Mouse (Mus musculus) lung, adult 18-20 months (tissue): Measurements from ENCODE around the gene Sparc.

Experiments
- DNase-seq, 2 experiments: peaks; one replicate each; pipeline ENCODE4 v3.0.0; 2022; ENCODE audit warnings: mixed read lengths in 2 of 2

Gene Sparc

DNA sequence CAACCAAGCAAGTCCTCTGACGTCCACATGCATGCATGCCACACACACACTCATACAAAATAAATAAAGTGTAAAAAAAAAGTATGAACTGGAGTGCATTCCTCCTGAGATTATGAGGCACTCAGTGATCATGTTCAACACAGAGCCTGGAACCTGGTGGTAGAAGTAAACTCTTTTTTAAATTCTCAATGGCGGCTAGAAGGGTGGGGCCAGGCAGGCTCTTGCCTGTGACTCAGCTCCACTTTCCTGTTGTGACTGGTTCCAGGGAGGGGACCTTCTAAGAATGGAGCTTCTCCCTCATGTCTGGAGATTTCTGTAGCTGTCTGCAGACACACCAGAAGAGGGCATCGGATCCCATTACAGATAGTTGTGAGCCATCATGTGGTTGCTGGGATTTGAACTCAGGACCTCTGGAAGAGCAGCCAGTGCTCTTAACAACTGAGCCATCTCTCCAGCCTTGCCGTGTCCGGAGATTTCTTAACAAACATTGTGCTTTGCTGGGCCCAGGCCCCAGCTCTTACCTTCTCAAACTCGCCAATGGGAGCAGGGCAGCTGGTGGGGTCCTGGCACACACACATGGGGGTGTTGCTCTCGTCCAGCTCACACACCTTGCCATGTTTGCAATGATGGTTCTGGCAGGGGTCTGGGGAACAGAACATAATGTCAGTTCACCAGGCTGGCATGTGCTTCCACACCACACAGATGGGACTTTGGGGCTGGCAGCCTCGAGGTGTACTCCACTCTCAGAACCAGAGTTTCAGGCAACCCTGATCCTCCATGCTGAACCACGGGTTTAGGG is 18.1 kb downstream of the Sparc start:
- peak; percentile 55 to 69 for DNase-seq

DNA sequence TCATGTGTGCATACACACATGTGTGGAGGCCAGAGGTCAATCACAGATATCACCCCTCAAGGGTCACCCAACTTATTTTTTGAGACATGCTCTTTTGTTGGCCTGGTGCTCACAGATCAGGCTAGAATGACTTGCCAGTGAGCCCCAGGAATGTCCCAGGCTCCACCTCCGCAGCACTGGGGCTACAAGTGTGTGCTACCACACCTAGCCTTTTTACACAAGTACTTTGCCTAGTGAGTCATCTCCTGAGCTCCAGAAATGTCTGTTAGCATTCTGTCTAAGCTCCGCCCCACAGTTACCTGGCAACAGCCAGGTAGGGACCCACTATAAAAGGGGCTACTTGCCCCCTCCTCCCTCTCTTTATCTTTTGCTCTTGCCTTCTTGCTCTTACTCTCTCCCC is 22.1 kb downstream of the Sparc start:
- peak; percentile 73 to 77 for DNase-seq

DNA sequence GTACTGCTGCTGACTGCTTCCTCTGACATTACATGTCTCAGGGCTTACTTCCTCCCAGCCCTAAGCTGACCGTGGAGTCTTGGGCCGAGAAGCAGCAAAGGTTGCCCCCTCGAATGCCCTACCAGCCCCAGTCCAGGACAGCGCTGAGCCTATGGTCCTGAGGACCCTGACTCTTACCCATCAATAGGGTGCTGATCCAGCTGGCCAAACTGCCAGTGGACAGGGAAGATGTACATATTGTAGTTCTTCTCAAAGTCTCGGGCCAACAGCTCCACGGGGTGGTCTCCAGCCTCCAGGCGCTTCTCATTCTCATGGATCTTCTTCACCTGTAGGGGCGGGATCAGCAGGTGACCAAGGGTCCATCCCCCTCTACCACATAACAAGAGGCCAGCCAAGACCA is 24.6 kb downstream of the Sparc start:
- DNase-seq: no peak

DNA sequence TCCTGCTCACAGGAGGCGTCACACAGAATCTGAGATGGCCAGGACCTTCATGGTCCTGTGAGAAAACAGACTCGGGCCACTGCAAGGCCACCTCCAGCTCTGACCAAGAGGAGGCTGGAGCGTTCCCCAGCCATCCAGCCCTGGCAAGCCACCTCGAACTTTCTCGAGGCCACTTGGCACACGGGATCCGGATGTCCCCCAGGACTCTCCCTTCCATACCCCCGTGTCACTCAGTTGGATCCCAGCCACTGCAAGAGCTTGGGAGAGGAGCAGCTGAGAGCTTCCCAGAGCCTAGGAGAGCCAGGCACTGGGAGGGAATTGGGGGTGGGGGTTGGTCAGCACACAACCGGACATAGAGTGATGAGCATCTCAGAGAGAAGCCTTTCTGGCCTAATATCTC is 25.5 kb downstream of the Sparc start:
- DNase-seq: no peak

DNA sequence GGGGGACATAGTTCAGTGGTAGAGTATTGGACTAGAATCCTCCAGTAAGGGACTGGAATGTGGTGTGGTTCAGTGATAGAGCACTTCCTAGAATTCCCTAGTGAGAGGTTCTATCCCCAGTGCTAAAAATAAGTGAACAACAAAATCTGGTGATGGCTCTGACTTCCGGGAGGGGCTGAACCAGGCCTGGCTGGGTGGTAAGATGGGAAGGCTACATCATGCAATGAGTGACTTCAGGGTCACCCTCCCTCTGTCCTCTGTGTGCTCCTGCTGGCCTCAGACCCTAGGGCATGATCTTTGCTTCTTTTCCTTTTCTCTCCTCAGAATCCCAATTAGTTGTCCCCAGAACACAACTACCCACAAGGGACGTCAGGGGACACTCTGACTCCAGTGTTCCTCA is 25.9 kb downstream of the Sparc start:
- DNase-seq: no peak

DNA sequence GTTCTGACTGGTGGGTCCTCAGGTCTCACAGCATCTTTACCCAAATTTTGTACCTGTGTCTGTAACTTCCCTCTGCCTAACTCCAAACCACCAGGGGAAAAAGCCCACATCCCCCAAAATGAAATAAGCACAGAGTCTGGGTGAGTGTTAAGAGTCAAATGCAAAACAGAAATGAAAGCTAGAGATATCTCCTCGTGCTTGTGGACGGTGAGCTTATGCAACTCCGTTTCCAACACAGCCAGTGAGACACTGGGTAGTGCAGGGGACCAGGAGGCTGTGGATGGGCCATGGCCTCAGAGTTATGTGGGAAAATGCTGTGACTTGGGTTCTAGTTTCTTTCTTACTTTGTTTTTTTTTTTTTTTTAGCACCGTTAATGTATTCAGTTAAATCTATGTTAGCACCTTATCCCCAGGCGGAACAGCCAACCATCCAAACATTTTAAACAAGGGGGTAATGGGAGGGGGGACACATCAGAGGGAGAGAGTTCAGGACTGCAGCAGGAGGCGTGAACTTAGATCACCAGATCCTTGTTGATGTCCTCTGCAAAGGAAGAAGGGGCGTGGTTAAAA is 27.8 kb downstream of the Sparc start:
- DNase-seq: no peak

DNA sequence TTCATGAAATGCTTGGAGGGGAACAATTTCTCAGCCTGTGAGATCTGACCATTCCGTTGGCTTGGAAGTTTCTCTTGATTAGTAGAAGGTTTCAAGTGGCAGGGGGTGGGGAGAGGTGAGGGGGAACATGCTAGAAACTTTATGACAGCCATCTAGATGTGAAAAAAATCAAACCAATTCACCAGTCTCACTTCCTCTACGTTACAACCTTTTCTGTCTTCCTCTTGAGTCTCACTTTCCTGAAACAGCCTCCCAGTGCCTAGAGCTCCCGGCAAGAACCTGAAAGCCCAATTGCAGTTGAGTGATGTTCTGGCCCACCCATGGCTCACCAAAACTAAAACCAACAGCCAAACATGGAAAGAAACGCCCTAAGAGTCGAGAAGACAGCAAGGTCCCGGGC is 28.4 kb downstream of the Sparc start:
- no peak for DNase-seq

DNA sequence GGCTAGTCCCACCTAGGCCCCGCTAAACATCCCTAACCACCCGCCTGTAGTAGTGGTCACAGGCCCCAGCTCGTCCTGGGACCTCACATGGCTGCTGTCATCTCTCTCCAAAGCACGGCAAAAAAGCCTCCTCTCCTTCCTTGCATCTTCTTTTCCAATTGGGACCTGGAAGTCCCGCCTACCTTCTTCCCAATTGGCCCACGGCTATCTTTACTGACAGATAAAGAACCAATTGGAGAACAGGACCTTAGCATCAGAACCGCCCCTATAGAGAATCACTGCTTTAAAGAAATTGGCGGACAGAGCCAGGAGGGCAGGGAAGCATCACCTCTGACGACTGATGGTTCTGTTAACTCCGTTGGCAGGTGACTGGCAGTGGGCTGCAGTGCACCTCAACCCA is 30.5 kb downstream of the Sparc start:
- no peak for DNase-seq

DNA sequence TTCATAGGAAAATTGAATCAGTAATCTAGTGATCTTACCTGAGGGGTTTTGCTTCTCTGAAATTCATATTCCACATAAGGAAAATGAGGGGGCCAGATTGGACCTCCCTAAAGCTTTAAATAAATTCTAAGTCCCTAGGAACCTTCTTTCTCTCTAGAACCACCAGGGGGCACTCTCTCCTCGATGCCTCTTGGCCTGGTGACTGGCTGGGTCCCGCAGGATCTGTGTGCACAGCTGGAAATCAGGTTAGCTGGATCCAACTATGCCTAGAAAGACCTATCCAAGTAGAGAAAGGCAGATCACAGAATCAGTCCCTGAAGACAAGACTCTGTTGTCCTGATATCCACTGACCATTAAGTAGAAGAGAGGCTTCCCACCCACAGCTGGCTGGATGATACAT is 33.2 kb downstream of the Sparc start:
- peak; percentile 40 to 69 for DNase-seq

DNA sequence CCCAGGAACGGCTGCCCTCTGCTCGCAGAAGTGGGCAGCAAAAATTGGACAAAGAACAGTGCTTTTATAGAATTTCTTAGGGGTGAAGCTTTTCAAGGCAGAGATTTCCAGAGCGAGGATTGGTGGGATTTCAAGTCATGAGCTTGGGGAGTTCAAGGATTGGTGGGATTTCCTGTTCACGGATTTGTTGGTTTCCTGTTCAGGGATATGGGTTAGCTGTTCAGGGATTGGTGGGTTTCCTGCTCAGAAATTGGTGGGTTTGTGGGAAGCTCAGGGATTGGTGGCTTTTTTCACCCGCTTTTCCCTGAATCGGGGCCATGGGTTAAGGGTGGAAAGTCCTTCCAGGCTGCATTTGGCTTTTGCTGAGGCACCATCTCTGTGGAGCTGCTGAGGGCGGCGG is 35.4 kb downstream of the Sparc start:
- no peak for DNase-seq

DNA sequence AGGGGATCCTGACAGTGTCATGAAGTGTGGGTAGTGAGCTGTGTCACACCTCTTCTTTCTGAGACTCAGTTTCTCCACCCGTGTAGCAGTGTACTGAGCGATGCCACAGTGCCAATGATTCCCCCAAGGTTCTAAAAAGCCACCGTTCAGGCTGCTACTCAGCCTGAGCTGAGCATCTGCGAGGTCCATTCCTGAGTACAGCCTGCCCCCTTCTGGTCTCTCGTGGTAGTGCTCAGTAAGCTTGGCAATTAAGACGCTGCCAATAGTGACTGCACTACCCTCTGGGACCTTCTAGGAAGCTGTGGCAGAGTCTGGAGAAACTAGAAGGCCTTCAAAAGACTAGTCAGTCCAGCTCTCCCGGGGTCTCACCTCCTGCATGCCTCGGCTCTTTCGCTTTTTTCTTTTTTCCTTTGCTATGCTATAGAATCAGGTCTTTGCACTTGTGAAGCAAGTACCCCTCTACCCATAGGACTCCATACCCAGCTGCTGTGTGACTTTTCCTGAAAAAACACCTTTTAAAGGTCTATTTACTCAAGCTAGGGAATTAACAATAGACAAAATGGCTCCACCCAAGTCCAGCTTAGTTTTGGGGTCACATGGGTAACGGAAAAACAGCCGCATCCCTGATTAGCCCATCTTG is 36.4 kb downstream of the Sparc start:
- DNase-seq: peak; percentile 78 to 84

DNA sequence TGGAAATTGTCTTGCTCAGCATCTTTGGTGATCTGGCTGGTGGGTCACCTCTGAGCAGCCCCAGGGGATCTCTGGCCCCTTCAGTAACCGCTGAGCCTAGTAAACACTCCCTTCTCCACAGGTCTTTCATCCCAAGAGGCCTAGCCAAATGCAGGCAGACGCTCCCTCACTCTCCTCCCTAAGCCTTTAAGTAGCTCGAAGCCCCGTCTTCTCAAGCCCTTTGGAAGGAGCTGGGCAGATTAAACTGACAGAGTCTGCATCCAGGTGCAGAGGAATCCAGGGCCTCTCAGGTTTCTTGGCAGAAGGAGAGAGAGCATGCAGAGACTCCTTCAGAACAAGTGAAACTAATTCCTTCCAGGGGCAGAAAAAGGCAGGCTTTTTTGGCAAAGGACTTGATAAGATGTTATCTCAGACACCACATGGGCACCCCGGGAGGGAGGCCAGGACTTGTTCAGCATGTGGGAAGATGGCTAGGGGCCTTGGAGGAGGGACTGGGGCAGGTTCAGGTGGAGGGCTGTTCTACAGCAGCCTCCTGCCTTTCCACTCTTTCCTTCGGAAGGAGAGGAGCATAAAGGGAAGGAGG is 39.4 kb downstream of the Sparc start:
- no peak for DNase-seq

DNA sequence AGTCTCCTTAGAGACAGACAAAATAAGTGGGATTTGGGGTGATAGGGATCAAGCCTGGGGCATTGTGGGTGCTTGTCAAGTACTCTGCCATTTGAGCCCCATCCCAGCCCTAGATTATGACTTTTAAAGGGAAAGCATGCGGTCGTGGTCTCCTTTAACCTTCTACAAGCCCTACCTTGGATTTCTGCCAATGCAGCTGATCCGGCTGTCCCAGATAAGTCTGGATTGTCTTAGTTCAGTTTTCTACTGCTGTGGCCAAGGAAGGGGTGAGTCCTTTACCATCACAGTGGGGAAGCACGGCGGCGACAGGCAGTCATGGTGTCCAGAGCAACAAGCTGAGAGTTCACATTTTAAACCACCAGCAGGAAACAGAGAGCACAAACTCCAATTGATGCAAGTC is 42.1 kb downstream of the Sparc start:
- DNase-seq: no peak

DNA sequence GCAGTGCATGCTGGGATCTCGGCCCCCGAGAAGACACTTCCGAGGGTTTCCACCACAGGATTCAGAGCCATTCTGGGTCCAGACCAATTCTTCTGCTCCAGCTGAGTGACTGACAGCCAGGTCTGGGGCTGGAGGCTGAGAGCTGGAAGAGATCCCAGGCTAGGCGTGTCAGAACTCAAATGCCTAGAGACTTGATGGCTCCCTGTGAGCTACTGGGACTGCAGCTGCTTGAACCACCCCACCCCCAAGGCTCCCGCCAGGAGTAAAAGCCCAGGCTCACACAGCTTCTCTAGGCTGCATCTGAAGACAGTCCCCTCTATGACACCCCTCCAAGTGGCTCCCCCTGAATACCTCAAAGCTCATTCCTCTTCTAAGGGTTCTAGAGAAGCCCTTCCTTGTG is 44.6 kb downstream of the Sparc start:
- peak; percentile 68 for DNase-seq

DNA sequence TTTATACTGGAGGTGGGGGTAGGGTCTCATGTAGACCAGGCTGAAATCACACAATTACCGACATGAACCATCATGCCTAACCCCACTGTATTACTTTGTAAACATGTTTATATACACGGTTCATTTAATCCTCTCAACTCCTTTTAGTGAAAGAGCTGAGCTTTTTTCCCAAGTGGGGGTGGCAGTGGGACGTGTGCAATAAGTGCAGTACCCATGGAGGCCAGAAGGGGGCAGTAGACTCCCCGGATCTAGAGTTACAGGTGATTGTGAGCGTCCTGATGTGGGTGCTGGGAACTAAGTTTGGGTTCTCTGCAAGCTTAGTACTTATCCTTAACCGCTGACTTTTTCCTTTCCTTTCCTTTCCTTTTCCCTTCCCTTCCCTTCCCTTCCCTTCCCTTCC is 49.1 kb downstream of the Sparc start:
- DNase-seq: no peak

DNA sequence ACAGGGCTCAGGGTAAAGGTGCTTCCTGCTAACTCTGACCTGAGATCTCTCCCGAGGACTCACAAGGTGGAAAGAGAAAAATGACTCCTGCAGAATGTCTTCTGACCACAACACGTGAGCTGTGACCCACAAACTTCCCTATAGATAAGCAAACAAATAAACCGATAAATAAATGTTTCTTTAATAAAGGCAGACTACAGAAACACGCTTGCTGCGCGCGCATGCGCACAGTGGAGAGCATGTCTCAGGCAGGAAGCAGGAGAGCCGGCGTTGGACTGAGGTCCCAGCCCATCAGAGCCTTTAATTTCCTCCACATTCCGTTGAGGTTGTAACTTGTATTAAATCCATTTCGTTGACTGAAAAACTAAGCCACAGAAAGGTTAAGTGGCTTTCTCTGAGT is 49.6 kb downstream of the Sparc start:
- no peak for DNase-seq

DNA sequence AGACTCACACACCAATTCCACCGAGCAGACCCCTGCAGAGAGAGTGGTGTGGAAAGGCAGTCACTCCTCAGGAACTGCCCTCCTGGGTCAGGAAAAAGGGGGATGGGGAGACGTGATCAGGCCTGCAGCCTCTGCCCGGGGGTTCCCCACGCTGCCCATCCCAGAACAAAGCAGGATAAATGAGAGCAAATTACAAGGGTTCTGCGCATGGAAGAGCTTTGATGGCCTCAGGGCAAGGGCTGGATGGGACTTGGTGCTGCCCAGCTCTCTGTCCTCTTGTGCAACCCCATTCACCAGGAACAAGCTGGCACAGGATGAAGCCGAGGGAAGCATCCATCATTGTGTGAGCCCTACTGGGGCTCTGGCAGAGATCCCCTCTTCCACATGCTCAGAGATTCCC is 51.0 kb downstream of the Sparc start:
- DNase-seq: no peak

DNA sequence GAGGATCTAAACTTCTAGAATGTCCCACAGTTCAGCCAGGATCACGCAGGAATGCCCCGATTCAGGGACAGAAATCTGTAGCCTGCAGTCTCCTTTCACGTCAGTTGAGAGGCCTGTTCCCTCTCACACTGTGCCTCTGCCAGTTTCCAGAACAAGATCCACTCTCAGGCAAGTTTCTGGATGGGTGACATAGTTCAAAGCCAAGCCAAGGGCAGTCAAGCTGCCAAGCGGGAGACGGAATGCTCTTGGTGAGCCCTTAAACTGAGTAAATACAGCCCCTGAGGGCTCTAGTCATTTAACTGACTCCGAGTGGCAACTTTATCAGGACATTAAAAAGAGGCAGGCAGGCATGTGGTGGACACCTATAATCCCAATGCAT is 53.9 kb downstream of the Sparc start:
- DNase-seq: peak; percentile 79 to 81

DNA sequence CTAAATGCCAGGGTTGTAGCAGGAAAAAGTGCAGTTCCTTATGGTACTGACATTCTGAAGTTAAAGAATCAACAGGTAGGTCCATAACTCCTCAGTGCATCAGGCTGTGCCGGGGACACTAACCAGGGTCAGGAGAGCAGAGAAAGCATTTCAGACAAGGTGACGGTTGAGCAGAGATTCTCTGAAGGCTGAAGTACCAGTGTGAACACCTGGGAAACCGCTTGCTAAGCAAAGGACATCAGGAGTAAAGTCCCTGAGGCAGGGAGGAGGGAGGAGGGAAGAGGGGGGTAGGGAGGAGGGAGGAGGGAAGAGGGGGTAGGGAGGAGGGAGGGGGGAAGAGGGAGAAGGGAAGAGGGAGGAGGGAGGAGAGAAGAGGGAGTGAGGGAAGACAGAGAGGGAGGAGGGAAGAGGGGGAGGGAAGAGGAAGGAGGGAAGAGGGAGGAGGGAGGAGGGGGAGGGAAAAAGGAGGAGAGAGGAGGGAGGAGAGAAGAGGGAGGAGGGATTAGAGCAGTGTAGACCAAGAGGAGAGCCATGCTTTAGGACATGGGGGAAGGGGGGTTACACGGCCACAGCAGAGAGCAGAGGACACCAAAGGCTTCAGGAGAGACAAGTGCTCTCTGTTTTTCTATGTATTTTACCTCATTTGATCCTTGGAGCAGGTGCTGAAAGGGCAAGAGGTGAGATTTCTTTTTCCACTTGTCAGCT is 54.4 kb downstream of the Sparc start:
- DNase-seq: peak in 1 of 2 experiments; percentile 19

DNA sequence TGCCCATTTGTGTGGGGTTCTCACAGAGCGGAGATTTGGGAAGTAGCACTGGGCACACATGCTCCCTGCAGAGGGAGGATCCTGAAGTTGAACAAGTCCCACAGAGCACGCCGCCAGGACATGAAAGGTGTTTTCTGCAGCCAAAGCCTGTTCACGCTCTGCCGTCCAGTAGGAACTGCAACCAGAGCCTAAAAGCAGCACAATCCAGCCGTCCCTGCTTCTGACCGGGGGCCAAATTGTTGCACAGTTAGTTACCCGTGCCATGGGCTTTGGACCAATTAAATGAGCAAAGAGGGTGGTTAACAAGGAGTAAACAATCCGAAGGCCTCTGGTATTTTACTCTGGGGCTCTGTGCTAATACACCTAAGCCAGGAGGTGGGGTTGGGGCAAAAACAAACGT is 55.2 kb downstream of the Sparc start:
- peak in 1 of 2 experiments; percentile 15 for DNase-seq

DNA sequence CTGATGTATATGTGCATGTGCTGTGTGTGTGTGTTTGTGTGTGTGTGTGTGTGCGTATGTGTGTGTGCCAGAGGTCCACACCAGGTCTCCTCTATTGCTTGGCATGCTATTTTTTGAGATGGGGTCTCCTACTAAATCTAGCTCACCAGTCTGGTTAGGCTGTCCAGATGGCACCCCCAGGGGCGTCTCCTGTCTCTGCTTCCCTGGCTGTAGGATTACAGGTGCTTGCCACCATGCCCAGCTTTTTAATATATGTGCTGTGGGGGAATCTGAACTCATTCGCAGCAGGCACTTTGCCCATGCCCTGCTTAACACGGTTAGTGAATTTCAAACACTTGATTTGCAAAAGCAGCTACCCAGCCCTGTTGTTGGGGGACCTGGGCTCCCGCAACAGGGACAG is 57.1 kb downstream of the Sparc start:
- DNase-seq: no peak

DNA sequence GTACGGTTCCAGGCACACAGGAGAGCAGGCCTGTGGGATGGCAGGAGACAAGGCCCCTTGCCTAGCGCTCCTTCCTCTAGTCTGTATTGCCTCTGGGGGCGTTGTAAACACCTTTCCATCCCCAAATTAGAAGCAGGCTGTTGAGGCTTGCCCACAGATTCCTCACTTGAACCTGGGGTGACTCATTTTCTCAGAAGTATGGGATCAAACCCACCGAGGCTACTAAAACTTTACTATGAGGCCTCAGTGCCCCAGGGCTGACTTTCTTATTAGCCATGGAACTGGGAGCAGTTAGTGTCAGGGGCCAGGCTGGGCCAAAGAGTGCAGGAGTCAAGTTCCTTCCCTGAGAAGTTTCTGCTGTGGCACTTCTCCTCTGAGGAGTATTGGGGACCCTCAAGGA is 57.7 kb downstream of the Sparc start:
- DNase-seq: no peak

DNA sequence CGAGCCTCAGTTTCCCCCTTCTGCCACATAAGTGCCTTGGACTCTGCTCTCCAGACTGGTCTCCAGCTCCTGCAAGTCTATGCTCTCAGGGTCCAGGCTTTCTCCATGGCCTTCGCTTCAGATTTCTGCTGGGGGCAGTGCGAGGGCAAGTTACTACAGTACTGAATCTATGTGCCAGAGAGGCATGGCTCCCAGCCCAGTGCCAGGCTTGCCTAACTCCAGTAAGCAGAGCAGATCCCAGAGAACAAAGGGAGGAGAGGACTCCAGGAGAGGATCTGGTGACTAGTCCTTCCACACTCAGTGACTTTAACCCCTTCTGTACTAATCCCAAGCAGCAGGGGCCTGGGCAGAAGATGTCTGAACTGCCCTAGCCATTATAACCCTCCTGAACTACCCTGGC is 58.3 kb downstream of the Sparc start:
- DNase-seq: peak; percentile 20 to 55
